Mouse (Mus musculus) midbrain, embryonic 15.5 days (tissue): Measurements from ENCODE around the gene Col4a3. TPM values are rescaled to one million over a fixed set of nuclear protein-coding genes. Genes with fewer than 3 reads are reported as not detected.

ENCODE experiments used
- ATAC-seq: fragments of 200-750 bp; cut with Nextera tagmentation; replicated peaks from 2 replicates; pipeline ENCODE4 v1.8.0; 2017; ENCODE audit warnings: moderate TSS enrichment
- H3K27ac ChIP-seq: fragments of 300-500 bp; sonication (generic); 2 replicates; pipeline ENCODE4 v1.5.1; 2015; ENCODE audit warnings: mild to moderate bottlenecking, inconsistent platforms
- H3K27me3 ChIP-seq: fragments of 300-500 bp; sonication (generic); replicated peaks from 2 replicates; pipeline ENCODE4 v1.6.1; 2015; ENCODE audit warnings: inconsistent platforms
- H3K36me3 ChIP-seq: fragments of 300-500 bp; sonication (generic); replicated peaks from 2 replicates; pipeline ENCODE4 v1.6.1; 2015; ENCODE audit warnings: inconsistent platforms
- H3K4me1 ChIP-seq: fragments of 300-500 bp; sonication (generic); 2 replicates; pipeline ENCODE4 v1.6.1; 2015; ENCODE audit warnings: inconsistent platforms
- H3K4me2 ChIP-seq: fragments of 300-500 bp; sonication (generic); 2 replicates; pipeline ENCODE4 v1.6.1; 2015; ENCODE audit warnings: inconsistent platforms, mild to moderate bottlenecking, moderate library complexity
- H3K4me3 ChIP-seq: fragments of 300-500 bp; sonication (generic); 2 replicates; pipeline ENCODE4 v1.5.1; 2015; ENCODE audit warnings: mild to moderate bottlenecking, inconsistent platforms
- H3K9ac ChIP-seq: fragments of 300-500 bp; sonication (generic); 2 replicates; pipeline ENCODE4 v1.6.1; 2015; ENCODE audit warnings: mild to moderate bottlenecking, inconsistent platforms
- H3K9me3 ChIP-seq: fragments of 300-500 bp; sonication (generic); 2 replicates; pipeline ENCODE4 v1.6.1; 2016; ENCODE audit warnings: inconsistent platforms
- WGBS: fragments of 180-500 bp; shearing (Covaris S2); methylation state at CpG from one replicate; pipeline ENCODE4 v1.1.7; 2015; ENCODE audit warnings: mixed read lengths; 5-methylcytosine and 5-hydroxymethylcytosine counted together
- polyA plus RNA-seq: library from polyadenylated mRNA; unstranded; fragments of >200 nt; fragmentation: Nextera tagmentation; extraction: Ambion mirVana; gene quantifications from 2 replicates; pipeline ENCODE4 v1.2.1, GENCODE M21; 2015

Col4a3 gene
- polyA plus RNA-seq, 1 experiment from 2014 or later = 0.25 TPM

GRCm38 (mm10) chr1:82761454-82762169 is 174.9 kb downstream of the Col4a3 start:
- Histone ChIP-seq H3K9me3 (no peaks in the 10 kb centered on the region), H3K4me3 (no peak overlapping the region), H3K36me3 (no peaks in the 10 kb centered on the region), H3K9ac (no peak overlapping the region), H3K27ac (no peak overlapping the region), H3K4me2 (no peak overlapping the region), H3K4me1 (no peaks in the 10 kb centered on the region), H3K27me3 (no peaks in the 10 kb centered on the region)
- 95% methylated on average over 8 of the region's 8 CpGs for WGBS
- no peak for ATAC-seq

- no peak overlapping the region for H3K9ac ChIP-seq
- H3K27me3 ChIP-seq = no peaks in the 10 kb centered on the region
- no peaks in the 10 kb centered on the region for H3K4me1 ChIP-seq
- H3K4me2 ChIP-seq = no peak overlapping the region
- H3K4me3 ChIP-seq = no peak overlapping the region
- WGBS = 93% methylated on average over 1 of the region's 1 CpGs
- H3K36me3 ChIP-seq = no peaks in the 10 kb centered on the region
- ATAC-seq = no peak
- H3K27ac ChIP-seq = no peak overlapping the region
- no peaks in the 10 kb centered on the region for H3K9me3 ChIP-seq
Measured at GRCm38 (mm10) chr1:82762274-82762673, 175.6 kb downstream of the Col4a3 start.

GRCm38 (mm10) chr1:82766227-82766626 is 179.5 kb downstream of the Col4a3 start:
- no peaks in the 10 kb centered on the region for H3K4me1 ChIP-seq
- no peak overlapping the region for H3K27ac ChIP-seq
- H3K9me3 ChIP-seq = no peaks in the 10 kb centered on the region
- H3K4me3 ChIP-seq = no peak overlapping the region
- no peaks in the 10 kb centered on the region for H3K36me3 ChIP-seq
- H3K4me2 ChIP-seq = no peak overlapping the region
- H3K9ac ChIP-seq = no peak overlapping the region
- no peaks in the 10 kb centered on the region for H3K27me3 ChIP-seq
- ATAC-seq = no peak
- 77% methylated on average over 1 of the region's 1 CpGs for WGBS

- WGBS = 87% methylated on average over 4 of the region's 4 CpGs
- no peak for ATAC-seq
- no peak overlapping the region for H3K27ac ChIP-seq
Measured at GRCm38 (mm10) chr1:82766641-82767040, 179.9 kb downstream of the Col4a3 start.

GRCm38 (mm10) chr1:82768269-82768668 is 181.5 kb downstream of the Col4a3 start, which contains the start of gene Tm4sf20:
Gene Tm4sf20, minus strand, starts transcription at chr1:82768461.
- Histone ChIP-seq H3K4me3 (no peak within 1 kb of the TSS), H3K27ac (no peak within 1 kb of the TSS), H3K4me1 (no peaks in the 10 kb centered on the region), H3K27me3 (no peaks in the 10 kb centered on the region), H3K9ac (no peak within 1 kb of the TSS), H3K4me2 (no peak within 1 kb of the TSS), H3K36me3 (no peaks in the 10 kb centered on the region), H3K9me3 (no peaks in the 10 kb centered on the region)
- 78% methylated on average over 5 of the region's 5 CpGs for WGBS
- ATAC-seq = no peak

More at GRCm38 (mm10) chr1:82766641-82767040, 179.9 kb downstream of the Col4a3 start:
- Histone ChIP-seq H3K27me3 (no peaks in the 10 kb centered on the region), H3K9ac (no peak overlapping the region), H3K4me3 (no peak overlapping the region), H3K36me3 (no peaks in the 10 kb centered on the region), H3K4me1 (no peaks in the 10 kb centered on the region), H3K4me2 (no peak overlapping the region), H3K9me3 (no peaks in the 10 kb centered on the region)

- no peak within 1 kb of the TSS for H3K4me3 ChIP-seq
- no peak; the same call in 1 of the 2 replicates for ATAC-seq
- H3K27me3 ChIP-seq = no peaks in the 10 kb centered on the region
- no peaks in the 10 kb centered on the region for H3K4me1 ChIP-seq
- no peak within 1 kb of the TSS for H3K4me2 ChIP-seq
- H3K36me3 ChIP-seq = no peaks in the 10 kb centered on the region
- H3K9ac ChIP-seq = no peak within 1 kb of the TSS
- WGBS = 92% methylated on average over 15 of the region's 15 CpGs
- H3K9me3 ChIP-seq = no peaks in the 10 kb centered on the region
- no peak within 1 kb of the TSS for H3K27ac ChIP-seq
Measured at GRCm38 (mm10) chr1:82771022-82771586, 184.4 kb downstream of the Col4a3 start, which contains the start of gene Gm47791. Gene Gm47791, minus strand, starts transcription at chr1:82771243.

Other genes starting within 250 kb of the Col4a3 start
- 0.09 and 0.13 TPM in 2 replicates for gene Col4a4, start 72 bp upstream of the Col4a3 start, polyA plus RNA-seq
- 394 and 397 TPM in 2 replicates for gene Mff, start 138.0 kb downstream of the Col4a3 start, polyA plus RNA-seq
- gene Tm4sf20, start 181.5 kb downstream of the Col4a3 start, polyA plus RNA-seq = 0.27 TPM in 1 of 2 replicates, not detected in the other
- gene Gm47791, start 184.3 kb downstream of the Col4a3 start, polyA plus RNA-seq = not detected in 2 replicates